Mouse (Mus musculus): ENCODE measurements around the gene Cdk6. TPM values are rescaled to one million over a fixed set of nuclear protein-coding genes. Genes with fewer than 3 reads are reported as not detected.
"Not testable (repeated sequence)": the region's sequence is repeated elsewhere in the genome, so short reads cannot be mapped to it uniquely, and the experiment has no call there.

The Cdk6 gene
- polyA plus RNA-seq, 1 experiment from 2014 or later, result 25.9 TPM

GRCm38 (mm10) chr5:3387138-3387537, 45.9 kb downstream of the Cdk6 start:
- Histone ChIP-seq H3K36me3 (replicated peaks) (peaks cover 10% of the 10 kb centered on the region), H3K4me1 (peaks cover 18% of the 10 kb centered on the region), H3K27ac (replicated peaks) (no peak overlapping the region), H3K4me3 (no peak overlapping the region), H3K27me3 (replicated peaks; ENCODE audit: low read depth, poor library complexity, severe bottlenecking) (no peaks in the 10 kb centered on the region), H3K9me3 (no peaks in the 10 kb centered on the region)
- no peak for DNase-seq (ENCODE audit: low spot score)
- WGBS, result 68% methylated on average over 5 of the region's 5 CpGs

- WGBS, result 86% methylated on average over 3 of the region's 3 CpGs
- Histone ChIP-seq H3K27me3 (replicated peaks; ENCODE audit: low read depth, poor library complexity, severe bottlenecking) (no peaks in the 10 kb centered on the region), H3K4me3 (no peak overlapping the region), H3K36me3 (replicated peaks) (peaks cover 18% of the 10 kb centered on the region), H3K9me3 (no peaks in the 10 kb centered on the region), H3K27ac (replicated peaks) (no peak overlapping the region), H3K4me1 (no peaks in the 10 kb centered on the region)
- DNase-seq (ENCODE audit: low spot score), result no peak
These were observed 51.6 kb downstream of the Cdk6 start for GRCm38 (mm10) chr5:3392856-3393255.

GRCm38 (mm10) chr5:3394145-3394544, 52.9 kb downstream of the Cdk6 start:
- Histone ChIP-seq H3K9me3 (no peaks in the 10 kb centered on the region), H3K4me3 (no peak overlapping the region), H3K4me1 (0 out of 2 replicates have a peak, but pooled peaks cover 1% of the 10 kb centered on the region), H3K27me3 (replicated peaks; ENCODE audit: low read depth, poor library complexity, severe bottlenecking) (no peaks in the 10 kb centered on the region), H3K27ac (replicated peaks) (no peak overlapping the region), H3K36me3 (replicated peaks) (peaks cover 18% of the 10 kb centered on the region)
- 90% methylated on average over 7 of the region's 7 CpGs for WGBS
- no peak for DNase-seq (ENCODE audit: low spot score)

DNA sequence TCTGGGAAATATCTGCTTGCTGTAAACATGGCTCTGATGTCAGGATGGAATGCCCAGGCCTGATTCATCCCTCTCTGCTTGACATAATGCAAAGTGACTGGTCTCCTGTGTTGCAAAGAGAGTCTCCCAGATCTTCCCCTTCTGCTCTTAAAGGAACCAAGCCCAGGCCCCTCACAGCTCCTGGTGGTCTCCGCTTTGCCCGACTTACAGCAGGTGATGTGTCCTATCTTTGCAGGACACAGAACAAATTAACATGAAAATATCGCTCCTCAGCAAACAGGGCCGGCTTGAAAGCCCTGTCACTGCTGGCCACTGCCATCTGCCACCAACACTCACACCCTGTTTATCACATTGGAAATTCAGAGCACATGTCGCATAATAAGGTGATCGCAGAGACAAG, 53.7 kb downstream of the Cdk6 start:
- H3K27ac ChIP-seq (replicated peaks), result no peak overlapping the region
- DNase-seq (ENCODE audit: low spot score), result no peak
- H3K36me3 ChIP-seq (replicated peaks), result peaks cover 18% of the 10 kb centered on the region
- H3K4me3 ChIP-seq, result no peak overlapping the region
- H3K27me3 ChIP-seq (replicated peaks; ENCODE audit: low read depth, poor library complexity, severe bottlenecking), result no peaks in the 10 kb centered on the region
- WGBS, result 70% methylated on average over 6 of the region's 6 CpGs
- H3K9me3 ChIP-seq, result no peaks in the 10 kb centered on the region
- H3K4me1 ChIP-seq, result 0 out of 2 replicates have a peak, but pooled peaks cover 9% of the 10 kb centered on the region

DNA sequence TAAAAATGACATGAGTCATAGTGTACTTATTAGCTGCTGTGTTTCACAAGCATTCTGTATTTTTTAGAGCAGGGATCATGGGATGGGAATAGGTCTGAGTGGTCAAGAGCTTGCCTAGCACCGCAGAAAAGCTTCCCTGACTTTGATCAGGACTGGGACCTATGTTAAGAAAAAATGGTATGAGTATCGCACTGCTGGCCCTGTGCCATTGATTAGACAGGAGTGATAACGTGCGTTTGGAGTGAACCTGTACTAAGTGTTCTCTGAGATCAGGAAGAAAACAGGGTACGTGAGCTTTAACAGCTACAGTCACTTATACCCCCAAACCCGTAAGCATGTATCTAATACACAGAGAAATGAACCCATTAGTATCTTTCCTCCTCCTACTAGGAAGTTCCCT, 54.9 kb downstream of the Cdk6 start:
- Histone ChIP-seq H3K9me3 (no peaks in the 10 kb centered on the region), H3K27me3 (replicated peaks; ENCODE audit: low read depth, poor library complexity, severe bottlenecking) (no peaks in the 10 kb centered on the region), H3K27ac (replicated peaks) (no peak overlapping the region), H3K4me3 (no peak overlapping the region), H3K36me3 (replicated peaks) (peaks cover 14% of the 10 kb centered on the region), H3K4me1 (peaks cover 14% of the 10 kb centered on the region; the same call in 1 of the 2 replicates)
- 95% methylated on average over 6 of the region's 6 CpGs for WGBS
- DNase-seq (ENCODE audit: low spot score), result no peak

- Histone ChIP-seq H3K27me3 (replicated peaks; ENCODE audit: low read depth, poor library complexity, severe bottlenecking) (no peaks in the 10 kb centered on the region), H3K36me3 (replicated peaks) (peaks cover 9% of the 10 kb centered on the region), H3K9me3 (no peaks in the 10 kb centered on the region), H3K27ac (replicated peaks) (no peak overlapping the region), H3K4me1 (peaks cover 14% of the 10 kb centered on the region; the same call in 1 of the 2 replicates), H3K4me3 (no peak overlapping the region)
- DNase-seq (ENCODE audit: low spot score), result no peak
- WGBS, result 91% methylated on average over 11 of the region's 11 CpGs
These were observed 55.8 kb downstream of the Cdk6 start for GRCm38 (mm10) chr5:3396910-3397575.

GRCm38 (mm10) chr5:3399784-3400494, 58.7 kb downstream of the Cdk6 start:
- H3K36me3 ChIP-seq (replicated peaks), result peaks cover 6% of the 10 kb centered on the region; the same call in 1 of the 2 replicates
- no peak overlapping the region; the same call in 1 of the 2 replicates for H3K27ac ChIP-seq (replicated peaks)
- no peak overlapping the region for H3K4me3 ChIP-seq
- no peaks in the 10 kb centered on the region for H3K27me3 ChIP-seq (replicated peaks; ENCODE audit: low read depth, poor library complexity, severe bottlenecking)
- DNase-seq (ENCODE audit: low spot score), result no peak
- 43% methylated on average over 7 of the region's 7 CpGs for WGBS
- no peaks in the 10 kb centered on the region for H3K9me3 ChIP-seq
- peaks cover 16% of the 10 kb centered on the region for H3K4me1 ChIP-seq

GRCm38 (mm10) chr5:3405102-3405501, 63.8 kb downstream of the Cdk6 start:
- no peaks in the 10 kb centered on the region for H3K9me3 ChIP-seq
- WGBS, result 55% methylated on average over 6 of the region's 6 CpGs
- H3K36me3 ChIP-seq (replicated peaks), result no peaks in the 10 kb centered on the region
- no peak overlapping the region for H3K4me3 ChIP-seq
- DNase-seq (ENCODE audit: low spot score), result no peak
- H3K27me3 ChIP-seq (replicated peaks; ENCODE audit: low read depth, poor library complexity, severe bottlenecking), result no peaks in the 10 kb centered on the region
- H3K4me1 ChIP-seq, result peaks cover 16% of the 10 kb centered on the region
- no peak overlapping the region for H3K27ac ChIP-seq (replicated peaks)

DNA sequence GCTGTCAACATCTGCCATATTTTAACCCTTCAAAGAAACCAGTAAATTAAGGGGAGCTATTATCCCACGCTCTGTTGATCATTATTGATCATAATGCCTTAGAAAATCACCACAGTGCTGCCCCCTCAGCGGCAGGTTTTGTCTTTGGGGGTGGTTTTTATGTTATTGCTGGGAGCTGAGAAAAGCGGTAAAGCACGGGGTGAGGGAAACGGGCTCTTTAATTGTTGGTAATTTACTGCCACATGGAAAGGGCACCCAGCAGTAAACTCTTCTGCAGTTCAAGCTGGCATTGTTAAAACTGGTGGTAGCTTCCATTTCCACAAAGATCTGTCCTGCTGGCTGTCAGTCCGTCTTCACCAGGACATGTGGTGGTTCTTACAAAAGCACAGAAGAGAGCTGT, 64.2 kb downstream of the Cdk6 start:
- WGBS, result 61% methylated on average over 6 of the region's 6 CpGs
- Histone ChIP-seq H3K4me3 (no peak overlapping the region), H3K36me3 (replicated peaks) (no peaks in the 10 kb centered on the region), H3K9me3 (no peaks in the 10 kb centered on the region), H3K27me3 (replicated peaks; ENCODE audit: low read depth, poor library complexity, severe bottlenecking) (no peaks in the 10 kb centered on the region), H3K4me1 (peaks cover 12% of the 10 kb centered on the region), H3K27ac (replicated peaks) (no peak overlapping the region)
- no peak for DNase-seq (ENCODE audit: low spot score)

- H3K27ac ChIP-seq (replicated peaks), result no peak overlapping the region
- peaks cover 11% of the 10 kb centered on the region for H3K4me1 ChIP-seq
- no peaks in the 10 kb centered on the region for H3K9me3 ChIP-seq
- no peak overlapping the region for H3K4me3 ChIP-seq
- DNase-seq (ENCODE audit: low spot score), result no peak
- 89% methylated on average over 9 of the region's 9 CpGs for WGBS
- H3K36me3 ChIP-seq (replicated peaks), result no peaks in the 10 kb centered on the region
- no peaks in the 10 kb centered on the region for H3K27me3 ChIP-seq (replicated peaks; ENCODE audit: low read depth, poor library complexity, severe bottlenecking)
These were observed 66.6 kb downstream of the Cdk6 start for GRCm38 (mm10) chr5:3407926-3408325.

GRCm38 (mm10) chr5:3418183-3418582, 76.9 kb downstream of the Cdk6 start:
- not testable (repeated sequence) for H3K4me1 ChIP-seq; H3K27ac ChIP-seq (replicated peaks); H3K27me3 ChIP-seq (replicated peaks; ENCODE audit: low read depth, poor library complexity, severe bottlenecking); H3K4me3 ChIP-seq; H3K9me3 ChIP-seq; DNase-seq (ENCODE audit: low spot score); H3K36me3 ChIP-seq (replicated peaks)
- WGBS, result 58% methylated on average over 1 of the region's 1 CpGs

DNA sequence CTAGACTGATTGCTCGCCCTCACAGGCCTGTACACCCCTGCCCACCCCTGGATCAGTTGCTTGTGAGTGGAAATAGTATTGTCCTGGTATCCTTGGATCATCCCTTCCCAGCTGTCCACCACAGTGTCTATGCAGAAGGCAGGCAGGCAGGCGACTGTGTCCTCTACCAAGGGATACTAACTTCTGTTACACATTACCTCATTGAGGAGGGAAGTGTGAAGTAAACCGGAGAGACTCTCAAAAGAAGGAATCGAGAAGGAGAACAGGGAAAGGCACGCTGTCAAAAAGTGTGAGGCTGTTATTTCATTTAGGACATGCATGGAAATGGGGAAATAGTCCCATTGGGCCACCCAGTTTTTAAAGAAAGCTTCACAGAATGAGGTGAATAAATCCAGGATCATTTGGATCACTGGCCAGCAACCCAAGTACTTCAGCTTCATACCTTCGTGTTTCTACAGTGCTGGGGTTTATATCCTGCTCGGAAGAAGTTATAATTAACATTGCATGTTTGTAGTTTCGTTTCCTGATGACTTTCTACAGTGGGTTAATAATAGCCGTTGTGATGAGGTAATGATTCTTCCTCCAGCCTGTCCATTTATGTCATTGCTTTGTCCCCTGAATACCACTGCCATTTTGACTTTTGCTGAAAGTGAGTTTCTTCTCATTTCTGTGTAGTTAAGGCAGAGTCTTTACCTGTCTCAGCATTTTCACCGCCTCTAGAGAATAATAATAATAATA, 79.0 kb downstream of the Cdk6 start:
- no peak overlapping the region for H3K27ac ChIP-seq (replicated peaks)
- 82% methylated on average over 10 of the region's 10 CpGs for WGBS
- H3K4me3 ChIP-seq, result no peak overlapping the region

More for the DNA sequence above, 79.0 kb downstream of the Cdk6 start:
- H3K27me3 ChIP-seq (replicated peaks; ENCODE audit: low read depth, poor library complexity, severe bottlenecking), result no peaks in the 10 kb centered on the region
- H3K4me1 ChIP-seq, result no peaks in the 10 kb centered on the region
- DNase-seq (ENCODE audit: low spot score), result no peak
- no peaks in the 10 kb centered on the region for H3K9me3 ChIP-seq
- no peaks in the 10 kb centered on the region for H3K36me3 ChIP-seq (replicated peaks)

Data from embryonic facial prominence, embryonic 10.5 days (tissue).